Mouse (Mus musculus): ENCODE data around the gene Spata6. TPM values are rescaled to one million over a fixed set of nuclear protein-coding genes. Genes with fewer than 3 reads are reported as not detected.

Gene Spata6
- total RNA-seq (2015) (14.1 and 20.0 TPM in 2 replicates), total RNA-seq (2017) (9.2 and 14.3 TPM in 2 replicates)

DNA sequence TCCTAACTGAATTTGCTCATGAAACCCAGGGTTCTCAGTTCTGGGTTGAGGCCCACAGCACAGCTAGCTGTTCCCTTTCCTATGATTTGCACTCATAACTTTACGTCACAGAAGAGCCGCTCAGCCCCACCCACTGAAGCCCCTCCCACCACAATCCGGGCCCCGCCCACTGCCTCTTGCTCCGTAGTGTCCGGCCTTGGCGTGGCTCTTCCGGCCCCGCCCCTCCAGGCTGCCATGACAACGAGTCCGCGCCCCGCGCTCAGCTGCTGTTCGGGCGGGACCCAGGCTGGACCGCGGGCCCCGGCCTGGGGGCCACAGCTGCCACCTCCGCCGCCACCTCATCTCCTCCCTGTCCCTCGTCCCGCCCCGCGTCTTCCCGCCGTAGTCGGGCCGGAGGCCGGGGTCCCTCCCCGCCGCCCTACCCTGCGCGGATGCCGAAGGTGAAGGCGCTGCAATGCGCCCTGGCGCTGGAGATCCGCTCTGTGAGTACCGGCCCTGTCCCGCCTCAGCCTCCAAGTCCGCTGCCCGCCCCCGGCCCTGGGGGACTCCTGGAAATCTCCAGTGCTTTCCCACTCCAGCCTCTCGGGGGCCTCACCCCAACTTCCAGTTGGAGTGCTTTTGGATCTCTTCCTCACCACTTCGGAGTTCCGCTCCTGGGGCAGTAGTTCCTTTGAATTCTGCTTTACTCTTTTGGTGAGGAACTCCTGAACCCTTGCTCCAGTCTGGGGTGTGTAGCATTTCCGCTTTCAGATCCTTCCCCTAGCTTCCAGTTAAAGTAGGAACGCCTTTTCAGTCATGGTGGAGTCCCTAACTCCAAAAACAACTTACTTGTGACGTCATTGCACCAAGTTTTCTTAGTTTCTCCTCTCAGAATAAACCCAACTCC is at the start of gene Spata6:
Gene Spata6 (plus strand): TSS at position 209 of the 886 bp plus-strand sequence.
- peak; percentile 91 for ATAC-seq (replicated peaks; ENCODE audit: poor library complexity)

DNA sequence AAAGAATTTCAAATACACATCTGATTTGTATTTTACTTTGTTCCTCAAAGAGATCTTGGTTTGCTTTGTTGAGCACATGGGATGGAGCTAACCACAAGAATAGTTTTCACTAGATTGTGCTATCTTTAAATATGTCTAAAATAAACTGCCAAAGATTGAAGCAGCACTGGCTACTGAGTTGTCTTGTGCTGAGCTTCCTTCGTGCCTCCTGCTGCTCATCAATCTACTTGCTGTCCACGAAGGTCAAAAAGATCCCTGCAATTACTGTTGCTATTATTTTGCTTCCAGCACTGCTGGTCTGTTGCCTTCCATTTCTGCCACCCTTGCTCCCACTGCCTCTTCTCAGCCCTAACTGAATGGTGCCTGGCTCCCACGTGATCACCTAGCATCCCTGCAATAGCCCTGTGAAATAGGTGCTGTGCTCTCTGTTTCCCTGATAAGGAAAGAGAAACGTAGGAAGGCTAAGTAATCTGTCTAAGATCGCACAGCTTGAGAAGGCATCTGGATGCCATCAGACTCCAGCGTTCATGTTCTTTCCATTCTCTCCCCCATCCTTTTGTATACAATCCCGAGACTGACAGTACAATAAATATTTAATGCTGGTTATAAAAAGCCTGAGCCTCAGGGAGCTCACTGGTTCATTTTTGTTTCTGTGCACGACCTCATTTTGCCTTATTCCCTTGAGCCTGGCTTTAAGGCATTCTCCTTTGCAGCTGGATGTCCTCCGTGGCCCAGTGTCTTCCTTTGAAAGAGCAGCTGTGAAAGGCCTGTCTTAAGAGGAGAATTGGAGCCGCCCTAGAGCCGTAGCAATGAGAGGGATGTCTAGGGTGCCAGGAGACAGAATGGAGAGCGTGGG is 49.0 kb upstream of the Spata6 start:
- no peak for ATAC-seq (replicated peaks; ENCODE audit: poor library complexity)

DNA sequence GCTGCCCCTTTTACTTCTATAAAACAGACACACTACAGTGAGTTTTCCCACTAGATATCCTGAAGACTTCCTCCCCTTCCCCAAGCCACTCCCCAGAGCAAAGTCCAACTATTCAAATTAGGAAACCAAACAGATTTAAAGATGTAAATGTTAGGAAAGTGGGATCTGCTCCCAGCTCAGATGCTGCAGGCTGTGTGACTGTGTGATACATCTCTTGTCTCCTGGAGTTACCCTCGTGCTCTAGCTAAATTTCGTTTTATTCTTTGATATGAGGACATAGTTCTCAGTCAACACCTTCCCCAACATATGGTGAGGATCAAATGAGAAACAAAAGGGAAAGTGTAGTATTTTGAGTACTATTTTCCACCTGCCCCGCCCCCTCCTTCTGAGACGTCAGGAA is 48.3 kb upstream of the Spata6 start:
- ATAC-seq (replicated peaks; ENCODE audit: poor library complexity): no peak

DNA sequence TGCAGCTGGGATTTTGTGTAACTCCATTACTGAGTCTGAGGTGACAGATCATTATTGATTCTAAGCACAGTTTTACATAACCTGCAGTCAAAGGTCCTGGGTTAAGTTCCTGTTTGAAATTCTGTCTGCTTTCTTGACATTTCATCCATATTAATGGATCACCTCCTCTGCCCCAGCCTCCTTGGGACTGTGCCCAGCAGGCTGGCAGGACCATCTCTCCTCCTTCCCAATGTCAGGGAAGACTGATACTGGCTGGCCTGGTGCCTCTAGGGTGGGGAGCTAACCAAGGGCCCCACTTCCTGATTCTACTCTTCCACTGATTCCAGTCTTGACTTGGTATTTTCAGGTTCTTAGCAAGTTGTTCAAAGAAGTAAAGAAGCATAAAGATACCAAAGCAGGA is 45.9 kb upstream of the Spata6 start:
- ATAC-seq (replicated peaks; ENCODE audit: poor library complexity): no peak

DNA sequence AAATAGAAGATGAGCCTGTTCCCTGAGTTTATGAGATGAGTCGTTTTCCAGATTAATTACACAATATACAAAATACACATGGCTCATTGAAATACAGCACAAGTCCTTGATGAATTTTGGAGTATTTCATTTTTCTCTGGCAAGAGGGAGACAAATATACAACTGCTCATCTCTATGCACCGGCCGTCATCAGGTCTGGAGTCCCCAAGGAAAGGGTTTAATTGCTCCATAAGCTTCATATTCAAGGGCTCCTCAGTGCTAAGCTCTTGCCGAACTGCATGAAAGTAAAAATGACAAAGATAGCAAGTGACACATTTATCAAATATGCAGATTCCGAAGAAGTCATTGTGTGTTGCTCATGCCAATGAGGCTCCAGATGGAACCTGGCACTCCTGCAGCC is 37.9 kb upstream of the Spata6 start:
- ATAC-seq (replicated peaks; ENCODE audit: poor library complexity): no peak

DNA sequence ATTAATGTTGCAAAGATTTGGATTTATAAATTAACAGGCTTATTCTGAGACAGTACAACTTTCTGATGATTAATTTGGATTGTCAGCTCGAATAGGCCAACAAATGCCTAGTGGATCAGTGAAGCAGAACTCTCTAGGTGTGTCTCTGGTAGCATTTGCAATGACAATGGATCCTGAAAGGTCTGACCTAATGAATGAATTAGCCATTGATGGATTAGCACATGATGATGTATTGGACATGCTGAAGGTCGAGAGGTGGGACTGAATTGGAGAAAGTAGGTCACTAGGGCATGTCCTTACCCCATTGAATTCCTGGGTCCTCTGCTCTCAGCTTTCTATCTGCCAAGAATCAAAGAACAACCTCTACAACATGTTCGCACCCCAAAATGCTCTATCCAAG is 37.0 kb upstream of the Spata6 start:
- ATAC-seq (replicated peaks; ENCODE audit: poor library complexity): no peak

DNA sequence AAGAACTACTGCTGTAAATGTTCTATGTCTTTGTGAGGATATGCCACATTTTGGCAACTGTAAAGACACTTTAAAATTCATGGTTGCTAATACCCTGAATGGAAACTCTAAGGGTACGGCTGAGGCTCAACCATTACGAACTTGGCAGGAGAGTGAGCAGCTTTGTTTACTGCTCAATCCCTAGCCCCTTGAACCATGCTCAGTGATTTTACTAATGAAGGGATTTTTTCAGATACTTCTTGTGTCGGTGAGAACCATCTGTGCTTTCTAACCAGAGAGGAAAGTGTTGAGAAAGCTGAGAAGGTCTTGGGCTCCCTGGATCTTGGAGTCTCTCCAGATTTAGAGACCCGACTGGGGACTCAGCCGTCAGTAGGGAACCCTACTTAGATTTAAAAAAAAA is 35.9 kb upstream of the Spata6 start:
- no peak for ATAC-seq (replicated peaks; ENCODE audit: poor library complexity)

DNA sequence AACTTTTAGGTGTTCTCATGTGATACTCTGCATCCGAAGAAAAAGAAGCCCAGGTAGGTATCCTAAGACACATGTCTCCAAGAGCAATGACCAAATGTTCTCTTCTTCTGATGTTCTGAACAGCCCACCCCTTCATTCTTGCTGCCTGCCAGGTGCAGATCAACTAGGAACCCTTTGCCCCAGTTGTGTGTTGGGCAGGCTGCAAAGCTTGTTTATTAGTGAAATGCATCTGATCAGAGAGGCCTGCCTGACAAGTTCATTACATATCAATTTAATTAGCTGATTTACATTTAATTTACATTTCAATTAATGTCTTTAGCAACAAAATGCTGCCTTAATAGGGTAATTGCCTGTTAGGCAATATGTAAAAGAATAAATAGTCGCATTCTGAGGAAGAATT is 33.8 kb upstream of the Spata6 start:
- ATAC-seq (replicated peaks; ENCODE audit: poor library complexity): no peak

DNA sequence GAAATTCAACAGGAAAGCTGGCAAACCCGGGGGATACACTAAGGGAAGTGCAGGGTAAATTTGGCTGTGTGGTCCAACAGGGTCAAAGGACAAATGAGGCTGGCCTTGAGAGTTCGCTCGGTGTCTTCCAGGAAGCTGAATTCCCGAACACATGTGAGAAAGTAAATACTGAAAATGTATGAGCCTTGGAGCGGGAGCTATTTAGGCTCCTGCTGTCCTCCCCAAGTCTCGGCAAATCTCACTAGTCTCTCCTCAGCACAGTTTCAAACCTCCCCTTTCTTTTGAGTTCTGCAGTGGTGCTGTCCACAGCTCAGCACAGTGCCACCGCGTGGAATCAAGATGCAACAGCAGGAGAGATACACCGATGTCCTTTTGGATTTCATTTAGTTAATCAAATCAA is 32.8 kb upstream of the Spata6 start:
- peak; percentile 91 for ATAC-seq (replicated peaks; ENCODE audit: poor library complexity)

DNA sequence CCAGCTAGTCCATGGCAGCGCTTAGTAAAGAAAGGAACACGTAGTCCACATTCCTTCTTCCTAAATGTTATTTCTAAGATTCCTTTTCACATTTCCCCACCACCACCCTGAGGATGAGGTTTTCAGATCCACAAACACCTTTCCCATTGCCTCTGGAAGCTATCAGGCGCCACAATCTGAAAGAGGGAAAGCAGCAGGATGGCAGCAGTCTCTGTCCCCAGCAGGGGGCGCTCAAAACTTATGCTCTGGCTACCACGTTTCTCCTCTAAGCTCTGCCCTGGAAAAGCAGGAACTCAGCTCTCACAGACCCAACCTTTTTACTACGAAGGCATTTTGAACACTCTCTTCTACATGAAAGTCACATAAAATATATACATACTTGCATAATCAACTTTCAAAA is 32.2 kb upstream of the Spata6 start:
- ATAC-seq (replicated peaks; ENCODE audit: poor library complexity): peak; percentile 94

DNA sequence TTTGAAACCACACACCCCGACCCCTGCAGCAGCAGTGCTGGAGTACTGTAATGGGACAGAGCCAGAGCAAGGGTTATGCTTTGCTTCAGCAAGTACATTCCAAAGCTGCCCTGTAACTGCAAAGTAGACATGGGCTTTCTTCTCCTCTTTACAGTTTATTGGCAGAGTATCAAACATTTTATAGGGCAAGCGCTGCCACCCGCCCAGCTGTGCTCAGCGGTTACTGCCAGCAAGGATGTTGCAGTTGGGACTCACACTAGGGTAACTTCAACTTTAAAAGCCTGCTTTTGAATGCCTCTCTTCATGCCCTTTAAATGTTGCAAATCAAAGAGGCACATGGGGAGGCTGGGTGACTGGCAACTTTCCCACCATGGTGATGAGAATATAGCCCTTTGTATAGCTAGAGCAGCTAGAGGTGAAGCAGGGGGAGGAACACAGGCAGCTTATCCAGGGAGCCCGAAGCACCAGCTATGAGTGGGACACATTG is 28.7 kb upstream of the Spata6 start:
- ATAC-seq (replicated peaks; ENCODE audit: poor library complexity): no peak

DNA sequence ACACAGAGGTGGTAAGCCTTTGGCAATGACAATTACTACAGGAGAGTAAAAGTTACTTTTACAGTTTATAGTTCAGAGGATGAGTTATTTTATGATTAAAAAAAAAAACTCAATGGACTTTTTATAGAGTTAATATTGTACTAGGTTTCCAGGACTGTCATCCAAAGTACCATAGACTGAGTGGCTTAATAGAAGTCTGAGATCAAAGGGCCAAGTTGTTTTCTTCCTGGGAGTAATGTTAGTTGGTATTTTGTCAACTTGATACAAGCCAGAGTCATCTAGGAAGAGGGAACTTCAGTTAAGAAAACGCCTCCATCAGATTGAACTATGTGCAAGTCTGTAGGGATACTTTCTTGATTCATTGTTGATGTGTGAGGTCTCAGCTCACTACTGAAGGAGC is 18.4 kb upstream of the Spata6 start:
- no peak for ATAC-seq (replicated peaks; ENCODE audit: poor library complexity)

DNA sequence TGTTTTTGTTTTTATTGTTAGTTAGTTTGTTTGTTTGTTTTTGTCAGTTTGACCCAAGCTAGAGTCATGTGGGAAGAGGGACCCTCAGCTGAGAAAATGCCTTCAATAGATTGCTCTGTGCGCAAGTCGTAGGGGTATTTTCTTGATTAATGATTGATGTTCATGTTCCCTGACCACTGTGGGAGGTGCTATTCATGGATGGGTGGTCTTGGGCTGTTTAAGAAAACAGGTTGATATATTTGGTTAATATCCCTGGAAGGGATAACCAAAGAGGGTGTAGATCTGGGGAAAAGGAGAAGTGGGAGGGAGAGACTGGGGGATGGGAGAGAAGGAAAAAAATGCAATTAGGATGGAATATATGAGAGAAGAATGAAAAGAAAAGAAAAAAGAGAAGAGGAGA is 15.7 kb upstream of the Spata6 start:
- no peak for ATAC-seq (replicated peaks; ENCODE audit: poor library complexity)

DNA sequence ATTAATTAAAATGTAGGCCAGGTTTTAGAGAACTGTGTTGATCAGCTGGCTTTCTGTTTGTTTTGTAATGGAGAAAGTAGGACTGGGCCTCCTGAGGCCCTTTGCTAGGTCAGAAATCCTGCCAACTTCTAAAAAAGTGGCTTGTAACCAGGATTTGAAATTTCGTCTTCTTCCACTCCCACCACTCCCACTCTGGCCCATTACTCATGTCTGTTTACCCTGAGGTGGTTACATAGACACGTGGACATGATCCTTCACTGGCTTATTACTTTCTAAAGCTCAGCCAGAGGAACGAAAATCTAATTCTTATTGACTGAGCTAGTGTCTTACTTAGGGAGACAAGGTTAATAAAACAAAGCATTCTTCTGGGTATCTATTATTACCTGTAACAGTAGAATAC is 14.8 kb upstream of the Spata6 start:
- ATAC-seq (replicated peaks; ENCODE audit: poor library complexity): no peak

DNA sequence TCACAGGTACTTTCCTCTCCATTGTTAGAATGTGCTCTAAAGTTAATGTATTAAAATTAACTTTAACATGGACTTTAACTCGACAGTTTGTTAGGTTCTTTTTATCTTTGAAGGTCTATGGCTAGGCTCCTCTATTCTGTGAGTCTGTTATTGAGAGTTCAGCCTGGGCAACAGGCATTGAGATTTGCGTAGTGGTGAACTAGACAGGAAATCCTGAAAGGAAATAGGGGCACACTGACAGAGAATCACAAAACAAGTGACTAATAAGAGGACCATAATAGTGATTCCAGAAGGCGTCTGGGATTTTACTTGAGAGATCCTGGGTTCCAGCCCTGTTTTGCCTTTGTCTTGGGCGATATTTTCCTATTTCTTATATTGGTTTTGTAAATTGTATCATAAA is 488 bp upstream of the Spata6 start:
- 0 out of 2 replicates have a peak, but pooled peaks have one; percentile 8 for ATAC-seq (replicated peaks; ENCODE audit: poor library complexity)

DNA sequence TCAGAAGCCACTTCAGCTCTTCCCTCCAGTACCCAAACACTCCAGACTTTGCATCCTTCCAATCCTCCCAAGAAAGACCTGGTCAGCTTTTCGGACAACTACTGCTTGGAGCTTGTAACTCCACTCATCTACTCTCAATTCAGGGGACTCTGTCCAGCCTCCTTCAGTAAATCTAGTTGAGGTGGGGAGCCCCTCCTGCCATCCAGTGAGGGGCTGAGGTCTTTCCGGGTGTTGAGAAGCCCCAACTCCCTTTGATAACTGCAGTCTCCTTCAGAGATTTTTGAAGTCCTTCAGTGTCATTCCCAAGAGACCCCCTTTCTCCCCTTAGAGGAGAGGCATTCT is 849 bp downstream of the Spata6 start:
- no peak for ATAC-seq (replicated peaks; ENCODE audit: poor library complexity)

DNA sequence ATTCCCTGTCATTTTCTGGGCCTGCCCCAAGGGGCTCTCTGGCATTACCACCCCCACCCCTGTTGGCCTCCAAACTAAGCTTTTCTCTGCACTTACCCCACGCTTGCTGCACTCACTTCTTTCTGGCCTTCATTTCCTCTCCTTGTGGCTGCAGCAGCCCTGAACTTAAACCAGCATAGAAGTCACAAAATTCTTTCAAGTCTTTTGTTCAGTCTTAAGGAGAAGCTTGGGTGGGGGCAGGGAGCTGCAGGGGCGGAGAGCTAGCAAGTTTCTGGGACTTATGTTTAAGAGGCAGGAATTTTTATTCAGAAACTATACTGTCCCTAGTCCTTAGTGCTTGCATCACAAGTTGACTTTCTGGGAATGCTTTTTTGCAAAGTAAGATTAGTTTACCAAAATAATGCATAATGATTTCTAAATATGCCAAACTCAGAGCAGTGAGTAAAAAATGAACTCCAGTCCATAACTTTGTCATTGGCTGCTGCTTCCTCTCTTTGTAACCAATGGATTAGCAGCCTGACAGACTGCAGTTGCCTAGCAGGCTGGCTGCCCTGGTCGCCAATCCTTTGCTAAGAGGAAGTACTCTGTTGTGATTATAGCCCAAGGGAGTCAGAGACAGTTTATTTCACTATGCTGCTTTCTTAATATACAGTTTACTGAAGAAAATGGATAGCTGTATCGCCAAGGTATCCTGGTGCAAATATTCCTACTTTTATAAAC is 1.5 kb downstream of the Spata6 start:
- ATAC-seq (replicated peaks; ENCODE audit: poor library complexity): peak; percentile 78

DNA sequence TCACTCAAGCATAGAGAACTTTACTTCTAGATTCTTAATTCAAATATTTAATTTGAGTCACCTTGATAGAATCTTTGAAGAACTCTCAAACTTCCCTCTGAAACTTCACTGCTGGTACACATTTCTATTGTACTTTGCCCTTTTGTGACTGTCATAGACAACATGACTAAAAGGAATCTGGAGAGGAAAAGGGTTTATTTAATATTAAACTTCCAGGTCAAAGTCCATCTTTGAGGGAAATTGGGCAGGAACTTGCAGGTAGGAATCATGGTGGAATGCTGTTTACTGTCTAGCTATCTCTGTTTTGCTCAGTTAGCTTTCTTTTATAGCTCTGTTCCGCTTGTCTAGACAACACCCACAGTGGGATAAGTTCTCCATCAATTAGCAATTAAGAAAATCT is 17.8 kb downstream of the Spata6 start:
- ATAC-seq (replicated peaks; ENCODE audit: poor library complexity): no peak

DNA sequence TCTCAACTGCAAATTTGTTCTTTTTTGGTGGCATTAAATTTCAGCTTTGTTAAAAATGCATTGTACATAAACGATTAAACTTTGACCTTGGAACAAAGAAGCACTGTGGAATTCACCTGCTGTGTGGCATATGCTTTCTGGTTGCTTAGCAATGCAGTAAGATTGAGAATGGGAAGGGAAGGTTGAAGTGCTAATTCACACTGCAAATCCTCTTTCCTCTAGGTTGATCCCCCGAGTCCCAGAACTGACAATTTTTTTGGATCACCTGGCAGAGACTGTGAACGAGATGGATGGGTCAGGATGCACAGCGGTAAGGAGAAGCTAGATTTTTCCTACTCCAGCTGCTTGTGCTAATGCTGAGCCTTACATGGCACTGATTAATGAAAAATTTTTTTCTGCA is 60.7 kb downstream of the Spata6 start:
- ATAC-seq (replicated peaks; ENCODE audit: poor library complexity): no peak

DNA sequence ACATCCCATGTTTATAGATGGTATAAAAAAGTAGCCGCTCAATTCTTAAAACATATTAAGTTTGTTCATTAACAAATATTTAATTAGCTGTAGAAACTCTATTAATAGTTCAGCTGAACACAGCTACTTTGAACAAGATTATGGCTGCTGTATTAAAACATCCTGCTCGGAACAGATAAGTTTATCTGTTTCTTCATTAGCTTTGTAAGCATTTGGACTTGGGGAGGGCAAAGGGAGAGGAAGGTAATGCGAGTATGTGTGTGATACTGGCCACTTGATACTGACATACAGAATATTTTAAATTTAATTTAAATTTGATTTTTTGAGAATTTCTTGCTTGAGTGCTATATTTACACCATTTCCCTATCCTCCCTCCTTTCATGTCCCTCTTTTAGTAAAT is 80.1 kb downstream of the Spata6 start:
- 0 out of 2 replicates have a peak, but pooled peaks have one; percentile 31 for ATAC-seq (replicated peaks; ENCODE audit: poor library complexity)

DNA sequence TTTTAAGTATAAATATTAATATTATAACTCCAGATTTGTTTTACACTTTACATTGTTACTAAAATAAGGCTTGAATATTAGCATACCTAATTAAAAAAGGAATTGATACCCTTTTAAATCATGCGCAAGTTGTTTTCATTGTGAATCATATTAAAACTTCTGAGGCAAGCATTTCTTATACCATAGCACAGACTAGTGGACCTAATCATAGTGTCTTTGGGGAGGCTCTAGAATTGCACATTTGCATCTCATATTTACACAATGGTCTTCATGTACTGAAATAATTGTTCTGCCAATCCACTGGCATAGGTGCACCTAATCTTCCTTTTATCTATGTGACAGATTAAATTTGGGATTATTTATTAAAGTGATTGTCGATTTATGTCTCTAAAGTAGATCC is 83.4 kb downstream of the Spata6 start:
- no peak for ATAC-seq (replicated peaks; ENCODE audit: poor library complexity)
